Mouse (Mus musculus) neural tube, embryonic 12.5 days (tissue): ENCODE data around the gene Sipa1l1. TPM values are rescaled to one million over a fixed set of nuclear protein-coding genes. Genes with fewer than 3 reads are reported as not detected.

Experiments
- ATAC-seq: fragments of 200-750 bp; cut with Nextera tagmentation; 2 replicates; pipeline ENCODE4 v1.8.0; 2017; ENCODE audit warnings: low read depth, mild to moderate bottlenecking, moderate TSS enrichment, moderate library complexity; ENCODE audit not compliant: low FRiP score
- H3K27ac ChIP-seq: fragments of 300-500 bp; sonication (generic); 2 replicates; pipeline ENCODE4 v1.5.1; 2016
- H3K27me3 ChIP-seq: fragments of 300-500 bp; sonication (generic); replicated peaks from 2 replicates; pipeline ENCODE4 v1.6.1; 2016; ENCODE audit warnings: mild to moderate bottlenecking
- H3K36me3 ChIP-seq: fragments of 300-500 bp; sonication (generic); 2 replicates; pipeline ENCODE4 v1.6.1; 2016; ENCODE audit warnings: mild to moderate bottlenecking
- H3K4me1 ChIP-seq: fragments of 300-500 bp; sonication (generic); 2 replicates; pipeline ENCODE4 v1.6.1; 2016
- H3K4me2 ChIP-seq: fragments of 300-500 bp; sonication (generic); replicated peaks from 2 replicates; pipeline ENCODE4 v1.6.1; 2016; ENCODE audit warnings: mild to moderate bottlenecking
- H3K4me3 ChIP-seq: fragments of 300-500 bp; sonication (generic); 2 replicates; pipeline ENCODE4 v1.5.1; 2016
- H3K9ac ChIP-seq: fragments of 300-500 bp; sonication (generic); 2 replicates; pipeline ENCODE4 v1.6.1; 2016; ENCODE audit warnings: mild to moderate bottlenecking
- H3K9me3 ChIP-seq: fragments of 300-500 bp; sonication (generic); 2 replicates; pipeline ENCODE4 v1.6.1; 2016; ENCODE audit warnings: mild to moderate bottlenecking
- WGBS: fragments of 180-500 bp; shearing (Covaris S2); methylation state at CpG from one replicate; pipeline ENCODE4 v1.1.7; 2016; 5-methylcytosine and 5-hydroxymethylcytosine counted together
- polyA plus RNA-seq: library from polyadenylated mRNA; unstranded; fragments of >200 nt; fragmentation: Nextera tagmentation; extraction: Ambion mirVana; gene quantifications from 2 replicates; pipeline ENCODE4 v1.2.1, GENCODE M21; 2016

The Sipa1l1 gene
- polyA plus RNA-seq, 1 experiment from 2014 or later = 17.4 TPM

GRCm38 (mm10) chr12:82365276-82365875 lies 196.3 kb downstream of the Sipa1l1 start:
- H3K27me3 ChIP-seq = no peaks in the 10 kb centered on the region
- H3K4me1 ChIP-seq = peaks cover 3% of the 10 kb centered on the region; the same call in 1 of the 2 replicates
- H3K27ac ChIP-seq = no peak overlapping the region

GRCm38 (mm10) chr12:82366754-82367153 lies 197.6 kb downstream of the Sipa1l1 start:
- no peak overlapping the region for H3K4me2 ChIP-seq
- 88% methylated on average over 6 of the region's 6 CpGs for WGBS
- no peak for ATAC-seq
- H3K36me3 ChIP-seq = no peaks in the 10 kb centered on the region
- H3K27ac ChIP-seq = no peak overlapping the region
- H3K9ac ChIP-seq = no peak overlapping the region
- H3K4me1 ChIP-seq = peaks cover 3% of the 10 kb centered on the region; the same call in 1 of the 2 replicates
- no peak overlapping the region for H3K4me3 ChIP-seq
- H3K27me3 ChIP-seq = no peaks in the 10 kb centered on the region
- H3K9me3 ChIP-seq = no peaks in the 10 kb centered on the region

More at GRCm38 (mm10) chr12:82365276-82365875, 196.3 kb downstream of the Sipa1l1 start:
- 64% methylated on average over 5 of the region's 5 CpGs for WGBS
- Histone ChIP-seq H3K4me3 (no peak overlapping the region), H3K36me3 (no peaks in the 10 kb centered on the region), H3K4me2 (no peak overlapping the region), H3K9ac (no peak overlapping the region), H3K9me3 (no peaks in the 10 kb centered on the region)
- no peak for ATAC-seq

DNA sequence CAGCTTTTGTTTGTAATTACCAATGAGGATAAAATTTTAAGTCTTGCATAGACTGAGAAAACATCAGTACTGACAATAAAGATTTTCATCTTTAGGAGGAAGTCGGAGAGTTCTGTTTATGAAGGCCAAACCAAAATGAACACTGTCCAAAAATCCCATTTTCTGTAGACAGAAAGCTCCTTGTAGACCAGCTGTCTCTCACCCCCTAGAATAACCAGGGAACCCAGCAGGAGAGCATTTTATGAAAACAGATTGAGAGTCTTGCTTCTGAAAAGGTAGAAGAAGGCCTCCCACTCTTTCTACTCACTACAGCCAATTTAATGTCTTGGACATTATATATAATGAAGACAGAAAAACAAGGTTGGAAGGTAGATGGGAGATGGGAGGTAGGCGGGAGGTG lies 198.2 kb downstream of the Sipa1l1 start:
- Histone ChIP-seq H3K27ac (no peak overlapping the region), H3K9me3 (no peaks in the 10 kb centered on the region), H3K36me3 (no peaks in the 10 kb centered on the region), H3K9ac (no peak overlapping the region), H3K4me3 (no peak overlapping the region), H3K4me2 (no peak overlapping the region), H3K4me1 (peaks cover 3% of the 10 kb centered on the region; the same call in 1 of the 2 replicates), H3K27me3 (no peaks in the 10 kb centered on the region)
- 91% methylated on average over 2 of the region's 2 CpGs for WGBS
- ATAC-seq = no peak

GRCm38 (mm10) chr12:82367986-82368385 lies 198.9 kb downstream of the Sipa1l1 start:
- Histone ChIP-seq H3K4me3 (no peak overlapping the region), H3K9ac (no peak overlapping the region), H3K27me3 (no peaks in the 10 kb centered on the region), H3K4me1 (peaks cover 3% of the 10 kb centered on the region; the same call in 1 of the 2 replicates), H3K27ac (no peak overlapping the region), H3K9me3 (no peaks in the 10 kb centered on the region), H3K4me2 (no peak overlapping the region), H3K36me3 (no peaks in the 10 kb centered on the region)
- WGBS = 92% methylated on average over 3 of the region's 3 CpGs
- ATAC-seq = no peak

- Histone ChIP-seq H3K27me3 (no peaks in the 10 kb centered on the region), H3K4me1 (peaks cover 3% of the 10 kb centered on the region; the same call in 1 of the 2 replicates), H3K9me3 (no peaks in the 10 kb centered on the region), H3K36me3 (no peaks in the 10 kb centered on the region), H3K9ac (no peak overlapping the region), H3K27ac (no peak overlapping the region), H3K4me3 (no peak overlapping the region), H3K4me2 (no peak overlapping the region)
- WGBS = 70% methylated on average over 5 of the region's 5 CpGs
- no peak for ATAC-seq
Measured at GRCm38 (mm10) chr12:82369402-82370160, 200.5 kb downstream of the Sipa1l1 start.

- Histone ChIP-seq H3K9ac (no peak overlapping the region), H3K4me3 (no peak overlapping the region), H3K36me3 (no peaks in the 10 kb centered on the region), H3K4me1 (no peaks in the 10 kb centered on the region), H3K4me2 (no peak overlapping the region), H3K27me3 (no peaks in the 10 kb centered on the region), H3K9me3 (no peaks in the 10 kb centered on the region), H3K27ac (no peak overlapping the region)
- 77% methylated on average over 3 of the region's 3 CpGs for WGBS
- no peak for ATAC-seq
Measured at GRCm38 (mm10) chr12:82371266-82371665, 202.1 kb downstream of the Sipa1l1 start.

- Histone ChIP-seq H3K27me3 (no peaks in the 10 kb centered on the region), H3K36me3 (no peaks in the 10 kb centered on the region), H3K4me3 (no peak overlapping the region), H3K4me2 (no peak overlapping the region), H3K4me1 (no peaks in the 10 kb centered on the region), H3K9me3 (no peaks in the 10 kb centered on the region), H3K27ac (no peak overlapping the region), H3K9ac (no peak overlapping the region)
- ATAC-seq = no peak
Measured at GRCm38 (mm10) chr12:82374020-82374419, 204.9 kb downstream of the Sipa1l1 start.

DNA sequence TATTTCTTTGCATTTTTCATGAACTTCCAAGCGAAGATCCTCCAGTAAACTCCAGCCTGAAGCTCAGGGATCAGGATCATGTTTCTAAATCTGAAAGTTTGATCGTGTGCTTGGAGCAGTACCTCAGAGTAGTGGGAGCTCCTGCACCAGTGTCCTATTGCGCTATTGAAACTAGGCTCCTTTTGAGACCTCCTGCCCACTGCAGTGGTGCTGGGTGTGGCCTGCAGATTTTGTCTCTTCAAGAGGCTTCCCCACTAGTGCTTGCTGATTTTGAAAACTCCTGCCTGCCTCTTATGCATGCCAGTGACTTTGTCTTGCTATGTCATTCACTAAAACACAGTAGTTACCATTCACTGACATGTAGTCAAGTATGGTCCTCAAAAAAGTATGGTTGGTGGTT lies 213.8 kb downstream of the Sipa1l1 start:
- no peaks in the 10 kb centered on the region for H3K4me1 ChIP-seq
- H3K36me3 ChIP-seq = peaks cover 4% of the 10 kb centered on the region; the same call in 1 of the 2 replicates
- H3K9me3 ChIP-seq = no peaks in the 10 kb centered on the region
- ATAC-seq = no peak
- H3K4me2 ChIP-seq = no peak overlapping the region
- H3K27ac ChIP-seq = no peak overlapping the region
- H3K27me3 ChIP-seq = no peaks in the 10 kb centered on the region
- H3K4me3 ChIP-seq = no peak overlapping the region
- no peak overlapping the region for H3K9ac ChIP-seq
- WGBS = 87% methylated on average over 3 of the region's 3 CpGs

- Histone ChIP-seq H3K4me1 (no peaks in the 10 kb centered on the region), H3K27ac (no peak overlapping the region), H3K27me3 (no peaks in the 10 kb centered on the region), H3K9ac (no peak overlapping the region), H3K4me2 (no peak overlapping the region), H3K9me3 (no peaks in the 10 kb centered on the region), H3K36me3 (peaks cover 4% of the 10 kb centered on the region; the same call in 1 of the 2 replicates), H3K4me3 (no peak overlapping the region)
- no peak for ATAC-seq
- 75% methylated on average over 8 of the region's 8 CpGs for WGBS
Measured at GRCm38 (mm10) chr12:82384719-82385118, 215.6 kb downstream of the Sipa1l1 start.

DNA sequence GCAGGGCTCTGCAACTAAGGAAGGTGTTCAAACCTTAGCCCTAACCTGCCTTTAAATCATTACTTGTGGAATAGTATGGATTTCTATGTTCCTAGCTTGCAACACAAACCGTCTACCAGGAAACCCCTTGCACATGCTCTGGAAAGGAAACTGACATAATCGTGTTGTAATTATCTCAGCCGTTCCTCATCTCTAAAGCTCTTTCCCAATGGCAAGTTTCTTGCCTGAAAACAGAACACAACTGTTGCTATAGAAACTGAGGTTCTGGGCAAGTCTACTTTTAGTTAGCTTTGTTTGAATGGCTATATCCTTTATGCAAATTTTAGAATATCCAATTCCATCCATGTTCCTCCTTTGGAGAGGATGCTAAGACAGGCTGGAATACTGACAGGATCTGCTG lies 217.9 kb downstream of the Sipa1l1 start:
- 92% methylated on average over 3 of the region's 3 CpGs for WGBS

GRCm38 (mm10) chr12:82387647-82388046 lies 218.5 kb downstream of the Sipa1l1 start:
- Histone ChIP-seq H3K27me3 (no peaks in the 10 kb centered on the region), H3K4me3 (no peak overlapping the region), H3K9ac (no peak overlapping the region), H3K4me1 (no peaks in the 10 kb centered on the region), H3K36me3 (0 out of 2 replicates have a peak, but pooled peaks cover 2% of the 10 kb centered on the region), H3K27ac (no peak overlapping the region), H3K9me3 (no peaks in the 10 kb centered on the region), H3K4me2 (no peak overlapping the region)
- ATAC-seq = no peak
- 96% methylated on average over 3 of the region's 3 CpGs for whole genome bisulfite sequencing

More for the DNA sequence above, 217.9 kb downstream of the Sipa1l1 start:
- Histone ChIP-seq H3K36me3 (0 out of 2 replicates have a peak, but pooled peaks cover 2% of the 10 kb centered on the region), H3K4me1 (no peaks in the 10 kb centered on the region), H3K9me3 (no peaks in the 10 kb centered on the region), H3K27me3 (no peaks in the 10 kb centered on the region), H3K9ac (no peak overlapping the region), H3K27ac (no peak overlapping the region), H3K4me2 (no peak overlapping the region), H3K4me3 (no peak overlapping the region)
- no peak for ATAC-seq

DNA sequence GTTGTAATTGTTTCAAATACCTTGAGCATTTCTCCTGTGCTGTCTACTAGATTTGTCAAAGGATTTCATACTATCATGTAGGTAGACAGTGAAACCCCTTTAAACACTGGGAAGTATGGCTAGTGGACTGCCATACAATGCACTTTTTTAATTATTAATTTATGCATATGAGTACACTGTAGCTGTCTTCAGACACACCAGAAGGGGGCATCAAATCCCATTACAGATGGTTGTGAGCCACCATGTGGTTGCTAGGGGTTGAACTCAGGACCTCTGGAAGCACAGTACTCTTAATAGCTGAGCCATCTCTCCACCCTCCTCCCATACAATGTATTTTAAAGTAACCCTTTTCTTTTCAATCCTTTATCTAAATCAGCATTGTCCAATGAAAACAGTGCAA lies 219.0 kb downstream of the Sipa1l1 start:
- Histone ChIP-seq H3K9ac (no peak overlapping the region), H3K9me3 (no peaks in the 10 kb centered on the region), H3K36me3 (0 out of 2 replicates have a peak, but pooled peaks cover 2% of the 10 kb centered on the region), H3K27ac (no peak overlapping the region), H3K4me1 (no peaks in the 10 kb centered on the region), H3K4me2 (no peak overlapping the region), H3K27me3 (no peaks in the 10 kb centered on the region), H3K4me3 (no peak overlapping the region)
- no peak for ATAC-seq
